Mouse (Mus musculus) right cerebral cortex, postnatal 4 days (tissue): ENCODE measurements at regions not wholly inside any gene's neighbourhood (a gene's known extent, or its start where the extent isn't known, plus 50 kb on each side); places are given as distances from the start of the nearest gene placed in this dataset.

ENCODE experiments used
- DNase-seq: peaks from one replicate; pipeline ENCODE4 v3.0.0-alpha.2; 2022

- DNase-seq = no peak
These were observed 54.6 kb downstream of the Gm11733 start for GRCm38 (mm10) chr11:117538732-117539131.

- no peak for DNase-seq
These were observed 56.4 kb downstream of the Gm11733 start for GRCm38 (mm10) chr11:117540609-117541008.

- peak; percentile 49 for DNase-seq
These were observed 57.2 kb downstream of the Gm11733 start for GRCm38 (mm10) chr11:117541205-117541884.

- DNase-seq = no peak
These were observed 59.0 kb downstream of the Gm11733 start for GRCm38 (mm10) chr11:117543191-117543590.

GRCm38 (mm10) chr11:117544507-117544906, 60.3 kb downstream of the Gm11733 start:
- DNase-seq = no peak

GRCm38 (mm10) chr11:117544926-117545325, 60.8 kb downstream of the Gm11733 start:
- no peak for DNase-seq

GRCm38 (mm10) chr11:117551926-117552325, 67.8 kb downstream of the Gm11733 start:
- DNase-seq = peak; percentile 30

- no peak for DNase-seq
These were observed 68.3 kb downstream of the Gm11733 start for GRCm38 (mm10) chr11:117552430-117552969.

GRCm38 (mm10) chr11:117554111-117554510, 69.9 kb downstream of the Gm11733 start:
- DNase-seq = no peak

GRCm38 (mm10) chr11:117557474-117558381, 73.6 kb downstream of the Gm11733 start:
- DNase-seq = no peak

- DNase-seq = no peak
These were observed 75.7 kb downstream of the Gm11733 start for GRCm38 (mm10) chr11:117559839-117560238.

GRCm38 (mm10) chr11:117567961-117568605, 83.9 kb downstream of the Gm11733 start:
- no peak for DNase-seq

GRCm38 (mm10) chr11:117568606-117568991, 84.4 kb downstream of the Gm11733 start:
- DNase-seq = no peak

- no peak for DNase-seq
These were observed 84.5 kb upstream of the Tnrc6c start for GRCm38 (mm10) chr11:117569566-117570101.

- DNase-seq = no peak
These were observed 82.2 kb upstream of the Tnrc6c start for GRCm38 (mm10) chr11:117571858-117572257.

- DNase-seq = peak; percentile 26
These were observed 79.4 kb upstream of the Tnrc6c start for GRCm38 (mm10) chr11:117574721-117575120.

GRCm38 (mm10) chr11:117579121-117579520, 75.0 kb upstream of the Tnrc6c start:
- DNase-seq = no peak

GRCm38 (mm10) chr11:117579720-117580119, 74.4 kb upstream of the Tnrc6c start:
- DNase-seq = no peak

GRCm38 (mm10) chr11:117583478-117583877, 70.6 kb upstream of the Tnrc6c start:
- no peak for DNase-seq

GRCm38 (mm10) chr11:117585556-117585955, 68.5 kb upstream of the Tnrc6c start:
- DNase-seq = no peak

GRCm38 (mm10) chr11:117586063-117586462, 68.0 kb upstream of the Tnrc6c start:
- no peak for DNase-seq

- no peak for DNase-seq
These were observed 67.1 kb upstream of the Tnrc6c start for GRCm38 (mm10) chr11:117586857-117587425.

GRCm38 (mm10) chr11:117589006-117589405, 65.1 kb upstream of the Tnrc6c start:
- DNase-seq = no peak
